Comparison of ENCODE assay signal across 8 mouse cellular contexts in genomic region chr15:78772856-78773255, GRCm38 (mm10). TPM values are rescaled to one million over a fixed set of nuclear protein-coding genes. Genes with fewer than 3 reads are reported as not detected.
DNase-seq lines count a peak whose midpoint lies in the region; ATAC-seq and TF ChIP-seq lines count a peak whose summit lies in the region.

No protein-coding gene starts in this region.

- intact Hi-C loops in heart, postnatal 14 days (cut with DNase I): no loop called here

- TF ChIP-seq CTCF in E14TG2a.4 (conservative IDR thresholded peaks at IDR 0.05; ENCODE audit: low read length): no peak
- TF ChIP-seq CTCF in forebrain, postnatal 0 days (IDR thresholded peaks at IDR 0.05; ENCODE audit: low read depth): no peak

- peak overlapping the region; percentile 59 for H3K4me2 ChIP-seq in heart, embryonic 12.5 days
- H3K4me2 ChIP-seq in forebrain, postnatal 0 days (ENCODE audit: low read depth): peak overlapping the region; percentile 39
- H3K4me2 ChIP-seq in liver, embryonic 15.5 days: peak overlapping the region; percentile 71

- peaks cover 15% of the 10 kb centered on the region for H3K27me3 ChIP-seq in heart, embryonic 12.5 days (replicated peaks)
- H3K27me3 ChIP-seq in E14TG2a.4 (ENCODE audit: insufficient read depth, low read length): peaks cover 13% of the 10 kb centered on the region
- H3K27me3 ChIP-seq in forebrain, postnatal 0 days (ENCODE audit: insufficient read depth, low read length): no peaks in the 10 kb centered on the region
- no peaks in the 10 kb centered on the region for H3K27me3 ChIP-seq in liver, embryonic 15.5 days

- peaks cover 13% of the 10 kb centered on the region for H3K9me3 ChIP-seq in heart, embryonic 12.5 days (replicated peaks)
- H3K9me3 ChIP-seq in E14TG2a.4 (ENCODE audit: low read length): no peaks in the 10 kb centered on the region
- H3K9me3 ChIP-seq in forebrain, postnatal 0 days (ENCODE audit: low read length): no peaks in the 10 kb centered on the region
- H3K9me3 ChIP-seq in liver, embryonic 15.5 days (replicated peaks): no peaks in the 10 kb centered on the region

- no peak for DNase-seq in heart, postnatal 14 days
- no peak for DNase-seq in forebrain, postnatal 0 days
- DNase-seq in urinary bladder, postnatal 14 days (ENCODE audit: low spot score): no peak
- no peak for DNase-seq in cerebellum, adult 11-12 months
- DNase-seq in cerebellum, adult 9-10 months: no peak

- whole genome bisulfite sequencing in heart, embryonic 12.5 days: 33% methylated on average over 14 of the region's 14 CpGs
- 31% methylated on average over 14 of the region's 14 CpGs for WGBS in forebrain, postnatal 0 days
- WGBS in liver, embryonic 15.5 days (ENCODE audit: insufficient replicate concordance): 14% methylated on average over 14 of the region's 14 CpGs

- no peak for ATAC-seq in heart, embryonic 12.5 days (ENCODE audit: insufficient number of reproducible peaks, low FRiP score)
- ATAC-seq in forebrain, postnatal 0 days: no peak
- ATAC-seq in liver, embryonic 15.5 days (ENCODE audit: insufficient read depth): no peak

- H3K4me3 ChIP-seq in heart, embryonic 12.5 days: peak overlapping the region; percentile 31
- peak overlapping the region; percentile 78 for H3K4me3 ChIP-seq in E14TG2a.4 (replicated peaks; ENCODE audit: low read length)
- peak overlapping the region; percentile 11 for H3K4me3 ChIP-seq in forebrain, postnatal 0 days (ENCODE audit: low read depth, low read length)
- H3K4me3 ChIP-seq in liver, embryonic 15.5 days (replicated peaks): peak overlapping the region; percentile 48

- peak overlapping the region; percentile 57 for H3K9ac ChIP-seq in heart, embryonic 12.5 days
- peak overlapping the region; percentile 35; the same call in 1 of the 2 replicates for H3K9ac ChIP-seq in forebrain, postnatal 0 days
- H3K9ac ChIP-seq in liver, embryonic 15.5 days: peak overlapping the region; percentile 43; the same call in 1 of the 2 replicates

- peak overlapping the region; percentile 52; the same call in 1 of the 2 replicates for H3K27ac ChIP-seq in heart, embryonic 12.5 days (ENCODE audit: poor library complexity, severe bottlenecking)
- H3K27ac ChIP-seq in forebrain, postnatal 0 days (ENCODE audit: low read depth, low read length): no peak overlapping the region
- no peak overlapping the region; the same call in none of the 2 replicates for H3K27ac ChIP-seq in liver, embryonic 15.5 days (replicated peaks)

- H3K36me3 ChIP-seq in heart, embryonic 12.5 days: peaks cover 17% of the 10 kb centered on the region
- peaks cover 14% of the 10 kb centered on the region for H3K36me3 ChIP-seq in E14TG2a.4 (ENCODE audit: insufficient read depth, low read length)
- H3K36me3 ChIP-seq in forebrain, postnatal 0 days (ENCODE audit: insufficient read depth): no peaks in the 10 kb centered on the region
- peaks cover 19% of the 10 kb centered on the region for H3K36me3 ChIP-seq in liver, embryonic 15.5 days (replicated peaks)

- peaks cover 17% of the 10 kb centered on the region for H3K4me1 ChIP-seq in heart, embryonic 12.5 days (replicated peaks)
- peaks cover 58% of the 10 kb centered on the region for H3K4me1 ChIP-seq in E14TG2a.4 (replicated peaks; ENCODE audit: low read depth, low read length)
- peaks cover 16% of the 10 kb centered on the region for H3K4me1 ChIP-seq in forebrain, postnatal 0 days (ENCODE audit: insufficient read depth)
- peaks cover 22% of the 10 kb centered on the region for H3K4me1 ChIP-seq in liver, embryonic 15.5 days (replicated peaks)

RNA-seq across cellular contexts. Expression of gene Mfng, which starts 0.4 kb away (rescaled TPM):
- 7.3 and 7.9 TPM in 2 replicates for polyA plus RNA-seq in heart, embryonic 12.5 days (2016; fragmentation: Nextera tagmentation; extraction: Ambion mirVana)
- 10 to 100 TPM; 14.0 to 14.6 TPM for total RNA-seq in heart, postnatal 14 days (2021)
- 6.4 and 11.4 TPM in 2 replicates for total RNA-seq in forebrain, postnatal 0 days (2014; rRNA removed)
- 16.0 and 16.8 TPM in 2 replicates for polyA plus RNA-seq in forebrain, postnatal 0 days (2015; fragmentation: Nextera tagmentation; extraction: Ambion mirVana)
- 4.6 and 5.2 TPM in 2 replicates for polyA plus RNA-seq in liver, embryonic 15.5 days (2015; fragmentation: Nextera tagmentation; extraction: Ambion mirVana)

RNA-seq across cellular contexts. Expression of gene Card10, which starts 30.0 kb away (rescaled TPM):
- polyA plus RNA-seq in heart, embryonic 12.5 days (2016; fragmentation: Nextera tagmentation; extraction: Ambion mirVana): 6.1 and 7.5 TPM in 2 replicates
- total RNA-seq in heart, postnatal 14 days (2021): 10 to 100 TPM; 20.3 to 20.6 TPM
- 0.57 and 0.77 TPM in 2 replicates for total RNA-seq in forebrain, postnatal 0 days (2014; rRNA removed)
- polyA plus RNA-seq in forebrain, postnatal 0 days (2015; fragmentation: Nextera tagmentation; extraction: Ambion mirVana): 1.2 and 1.7 TPM in 2 replicates
- 1.8 and 2.5 TPM in 2 replicates for polyA plus RNA-seq in liver, embryonic 15.5 days (2015; fragmentation: Nextera tagmentation; extraction: Ambion mirVana)

RNA-seq across cellular contexts. Expression of gene Elfn2, which starts 54.3 kb away (rescaled TPM):
- not detected in 2 replicates for polyA plus RNA-seq in heart, embryonic 12.5 days (2016; fragmentation: Nextera tagmentation; extraction: Ambion mirVana)
- total RNA-seq in heart, postnatal 14 days (2021): 1 to 10 TPM; 3.5 to 4.2 TPM
- 33.9 and 51.6 TPM in 2 replicates for total RNA-seq in forebrain, postnatal 0 days (2014; rRNA removed)
- 8.1 and 10.1 TPM in 2 replicates for polyA plus RNA-seq in forebrain, postnatal 0 days (2015; fragmentation: Nextera tagmentation; extraction: Ambion mirVana)
- not detected in 2 replicates for polyA plus RNA-seq in liver, embryonic 15.5 days (2015; fragmentation: Nextera tagmentation; extraction: Ambion mirVana)

Comparison
In these comparisons a context has a peak if more than half of its experiments do, and no peak if none do; other contexts are left out.
1. H3K4me3 ChIP-seq: peak in every context shown above with its lines; median percentile 78 in E14TG2a.4; 48 in liver, embryonic 15.5 days; 31 in heart, embryonic 12.5 days; 11 in forebrain, postnatal 0 days.